Mouse (Mus musculus): ENCODE results near the gene Mks1. TPM values are rescaled to one million over a fixed set of nuclear protein-coding genes. Genes with fewer than 3 reads are reported as not detected.
"Not testable (repeated sequence)": the region's sequence is repeated elsewhere in the genome, so short reads cannot be mapped to it uniquely, and the experiment has no call there.

Gene Mks1
- polyA plus RNA-seq, 1 experiment from 2014 or later, result 14.7 TPM

GRCm38 (mm10) chr11:87846968-87847600, 5.9 kb upstream of the Mks1 start:
- 82% methylated on average over 12 of the region's 12 CpGs for WGBS
- H3K36me3 ChIP-seq, result no peaks in the 10 kb centered on the region
- no peak overlapping the region for H3K4me3 ChIP-seq
- no peaks in the 10 kb centered on the region for H3K9me3 ChIP-seq
- H3K27ac ChIP-seq, result no peak overlapping the region
- no peaks in the 10 kb centered on the region for H3K27me3 ChIP-seq (ENCODE audit: insufficient read depth, poor library complexity, severe bottlenecking)
- no peak for DNase-seq (ENCODE audit: low spot score)
- H3K4me1 ChIP-seq, result no peaks in the 10 kb centered on the region

DNA sequence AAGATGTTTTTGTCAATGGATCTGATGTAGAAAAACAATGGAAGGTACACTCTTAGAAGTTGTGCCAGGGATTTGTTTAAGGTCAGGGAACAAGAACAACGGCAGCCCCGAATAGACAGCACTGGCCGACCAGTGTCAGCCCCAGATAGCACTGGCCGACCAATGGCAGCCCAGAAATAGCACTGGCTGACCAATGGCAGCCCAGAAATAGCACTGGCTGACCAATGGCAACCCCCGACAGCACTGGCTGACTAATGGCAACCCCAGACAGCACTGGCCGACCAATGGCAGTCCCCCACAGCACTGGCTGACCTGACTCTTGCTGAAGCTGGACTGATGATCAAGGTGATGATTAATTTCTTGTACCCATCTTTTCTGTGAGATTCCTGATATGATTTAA, 5.1 kb upstream of the Mks1 start:
- H3K9me3 ChIP-seq, result no peaks in the 10 kb centered on the region
- DNase-seq (ENCODE audit: low spot score), result no peak
- H3K27ac ChIP-seq, result no peak overlapping the region
- H3K4me3 ChIP-seq, result no peak overlapping the region
- WGBS, result 62% methylated on average over 6 of the region's 6 CpGs
- no peaks in the 10 kb centered on the region for H3K36me3 ChIP-seq
- no peaks in the 10 kb centered on the region for H3K4me1 ChIP-seq
- no peaks in the 10 kb centered on the region for H3K27me3 ChIP-seq (ENCODE audit: insufficient read depth, poor library complexity, severe bottlenecking)

GRCm38 (mm10) chr11:87853597-87853954, 561 bp downstream of the Mks1 start:
- Histone ChIP-seq H3K9me3 (no peaks in the 10 kb centered on the region), H3K4me1 (peaks cover 4% of the 10 kb centered on the region), H3K36me3 (peaks cover 19% of the 10 kb centered on the region; the same call in 1 of the 2 replicates), H3K27me3 (ENCODE audit: insufficient read depth, poor library complexity, severe bottlenecking) (no peaks in the 10 kb centered on the region), H3K27ac (peak overlapping the region; percentile 92), H3K4me3 (peak overlapping the region; percentile 73)
- WGBS, result 44% methylated on average over 8 of the region's 8 CpGs
- no peak for DNase-seq (ENCODE audit: low spot score)

- Histone ChIP-seq H3K9me3 (no peaks in the 10 kb centered on the region), H3K27me3 (ENCODE audit: insufficient read depth, poor library complexity, severe bottlenecking) (no peaks in the 10 kb centered on the region), H3K4me1 (peaks cover 9% of the 10 kb centered on the region), H3K4me3 (no peak overlapping the region), H3K27ac (no peak overlapping the region), H3K36me3 (peaks cover 20% of the 10 kb centered on the region; the same call in 1 of the 2 replicates)
- no peak for DNase-seq (ENCODE audit: low spot score)
- 84% methylated on average over 7 of the region's 7 CpGs for WGBS
These were observed 1.5 kb downstream of the Mks1 start for GRCm38 (mm10) chr11:87854550-87854949.

GRCm38 (mm10) chr11:87859273-87859672, 6.3 kb downstream of the Mks1 start:
- Histone ChIP-seq H3K27me3 (ENCODE audit: insufficient read depth, poor library complexity, severe bottlenecking) (no peaks in the 10 kb centered on the region), H3K9me3 (no peaks in the 10 kb centered on the region), H3K36me3 (peaks cover 30% of the 10 kb centered on the region), H3K4me1 (peaks cover 17% of the 10 kb centered on the region; the same call in 1 of the 2 replicates), H3K27ac (no peak overlapping the region), H3K4me3 (no peak overlapping the region)
- 71% methylated on average over 11 of the region's 11 CpGs for WGBS
- no peak for DNase-seq (ENCODE audit: low spot score)

DNA sequence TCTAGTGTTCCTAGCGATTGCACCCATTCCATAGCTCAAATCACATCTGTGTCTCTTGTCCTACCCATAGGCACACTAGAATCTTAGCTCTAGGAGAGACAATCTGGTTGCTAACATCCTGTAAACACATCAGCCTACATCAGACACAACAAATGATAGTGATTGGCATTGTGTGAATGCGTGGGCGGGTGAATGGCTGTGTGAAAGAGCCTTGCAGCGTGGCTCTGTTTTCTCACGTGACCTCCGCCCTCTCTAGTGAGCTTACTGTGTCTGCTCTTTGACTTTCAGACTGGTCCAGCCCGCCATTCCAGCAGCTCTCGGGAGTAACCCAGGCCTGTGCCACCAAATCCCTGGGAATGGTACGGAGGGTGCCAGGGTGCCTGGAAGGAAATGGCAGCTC, 7.4 kb downstream of the Mks1 start:
- DNase-seq (ENCODE audit: low spot score), result no peak
- Histone ChIP-seq H3K27ac (no peak overlapping the region), H3K9me3 (no peaks in the 10 kb centered on the region), H3K36me3 (peaks cover 30% of the 10 kb centered on the region), H3K4me3 (no peak overlapping the region), H3K4me1 (peaks cover 17% of the 10 kb centered on the region; the same call in 1 of the 2 replicates), H3K27me3 (ENCODE audit: insufficient read depth, poor library complexity, severe bottlenecking) (no peaks in the 10 kb centered on the region)
- WGBS, result 86% methylated on average over 9 of the region's 9 CpGs

DNA sequence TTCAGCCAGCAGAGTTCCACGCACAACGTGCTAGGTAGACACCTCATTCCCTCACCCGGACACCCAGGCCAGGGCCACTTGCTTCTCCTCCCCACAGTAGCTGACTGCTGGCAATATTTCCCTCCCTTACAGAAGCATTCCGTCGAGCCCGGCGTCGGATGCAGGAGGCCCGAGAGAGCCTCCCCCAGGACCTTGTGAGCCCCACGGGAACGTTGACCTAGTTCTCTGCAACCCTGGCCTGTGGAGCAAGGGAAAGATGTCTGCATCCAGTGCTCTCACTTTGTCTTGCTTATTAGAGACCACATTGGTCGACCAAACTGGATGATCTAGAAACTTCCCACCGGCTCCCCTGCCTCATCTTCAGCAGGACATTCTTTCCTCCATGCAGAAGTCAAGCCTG, 9.8 kb downstream of the Mks1 start:
- H3K4me3 ChIP-seq, result no peak overlapping the region
- H3K27me3 ChIP-seq (ENCODE audit: insufficient read depth, poor library complexity, severe bottlenecking), result no peaks in the 10 kb centered on the region
- H3K36me3 ChIP-seq, result peaks cover 15% of the 10 kb centered on the region
- H3K4me1 ChIP-seq, result peaks cover 17% of the 10 kb centered on the region; the same call in 1 of the 2 replicates
- H3K27ac ChIP-seq, result no peak overlapping the region
- no peak for DNase-seq (ENCODE audit: low spot score)
- WGBS, result 84% methylated on average over 13 of the region's 13 CpGs
- H3K9me3 ChIP-seq, result no peaks in the 10 kb centered on the region

DNA sequence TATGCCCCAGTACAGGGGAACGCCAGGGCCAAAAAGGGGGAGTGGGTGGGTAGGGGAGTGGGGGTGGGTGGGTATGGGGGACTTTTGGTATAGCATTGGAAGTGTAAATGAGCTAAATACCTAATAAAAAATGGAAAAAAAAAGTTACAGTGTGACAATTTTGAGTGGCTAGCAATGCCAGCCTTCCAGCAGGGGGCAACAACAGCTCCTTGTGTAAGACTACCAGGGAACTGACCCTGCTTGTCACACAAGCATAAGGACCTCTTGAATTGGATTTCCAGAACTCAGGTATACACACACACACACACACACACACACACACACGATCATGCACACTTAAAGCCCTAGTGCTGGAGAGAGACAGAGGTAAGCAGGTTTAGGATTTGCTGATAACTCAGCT, 13.9 kb downstream of the Mks1 start:
- H3K36me3 ChIP-seq, result peaks cover 10% of the 10 kb centered on the region
- H3K4me3 ChIP-seq; H3K9me3 ChIP-seq; DNase-seq (ENCODE audit: low spot score); H3K27me3 ChIP-seq (ENCODE audit: insufficient read depth, poor library complexity, severe bottlenecking); H3K27ac ChIP-seq; H3K4me1 ChIP-seq: not testable (repeated sequence)
- 76% methylated on average over 1 of the region's 2 CpGs for WGBS

- no peak overlapping the region for H3K4me3 ChIP-seq
- no peak overlapping the region for H3K27ac ChIP-seq
- H3K36me3 ChIP-seq, result no peaks in the 10 kb centered on the region
- H3K4me1 ChIP-seq, result 0 out of 2 replicates have a peak, but pooled peaks cover 4% of the 10 kb centered on the region
- peaks cover 34% of the 10 kb centered on the region for H3K27me3 ChIP-seq (ENCODE audit: insufficient read depth, poor library complexity, severe bottlenecking)
- no peak for DNase-seq (ENCODE audit: low spot score)
- WGBS, result 71% methylated on average over 2 of the region's 2 CpGs
- no peaks in the 10 kb centered on the region for H3K9me3 ChIP-seq
These were observed 17.1 kb downstream of the Mks1 start for GRCm38 (mm10) chr11:87870096-87870495.

- 0 out of 2 replicates have a peak, but pooled peaks cover 4% of the 10 kb centered on the region for H3K4me1 ChIP-seq
- peaks cover 39% of the 10 kb centered on the region for H3K27me3 ChIP-seq (ENCODE audit: insufficient read depth, poor library complexity, severe bottlenecking)
- no peaks in the 10 kb centered on the region for H3K9me3 ChIP-seq
- H3K4me3 ChIP-seq, result no peak overlapping the region
- no peaks in the 10 kb centered on the region for H3K36me3 ChIP-seq
- H3K27ac ChIP-seq, result no peak overlapping the region
- no peak for DNase-seq (ENCODE audit: low spot score)
- WGBS, result 51% methylated on average over 8 of the region's 8 CpGs
These were observed 18.8 kb downstream of the Mks1 start for GRCm38 (mm10) chr11:87871766-87872165.

GRCm38 (mm10) chr11:87875436-87875835, 22.4 kb downstream of the Mks1 start, which contains the start of gene Epx:
Gene Epx (minus strand): TSS chr11:87875536.
- Histone ChIP-seq H3K36me3 (no peaks in the 10 kb centered on the region), H3K27me3 (ENCODE audit: insufficient read depth, poor library complexity, severe bottlenecking) (peaks cover 48% of the 10 kb centered on the region), H3K4me1 (0 out of 2 replicates have a peak, but pooled peaks cover 4% of the 10 kb centered on the region), H3K4me3 (no peak within 1 kb of the TSS), H3K9me3 (no peaks in the 10 kb centered on the region), H3K27ac (no peak within 1 kb of the TSS)
- WGBS, result 78% methylated on average over 6 of the region's 6 CpGs
- DNase-seq (ENCODE audit: low spot score), result no peak

- 82% methylated on average over 9 of the region's 9 CpGs for whole genome bisulfite sequencing
- Histone ChIP-seq H3K27me3 (ENCODE audit: insufficient read depth, poor library complexity, severe bottlenecking) (peaks cover 22% of the 10 kb centered on the region), H3K9me3 (no peaks in the 10 kb centered on the region), H3K27ac (no peak overlapping the region), H3K36me3 (no peaks in the 10 kb centered on the region), H3K4me3 (no peak overlapping the region), H3K4me1 (no peaks in the 10 kb centered on the region)
- no peak for DNase-seq (ENCODE audit: low spot score)
These were observed 26.8 kb downstream of the Mks1 start for GRCm38 (mm10) chr11:87879826-87880225.

DNA sequence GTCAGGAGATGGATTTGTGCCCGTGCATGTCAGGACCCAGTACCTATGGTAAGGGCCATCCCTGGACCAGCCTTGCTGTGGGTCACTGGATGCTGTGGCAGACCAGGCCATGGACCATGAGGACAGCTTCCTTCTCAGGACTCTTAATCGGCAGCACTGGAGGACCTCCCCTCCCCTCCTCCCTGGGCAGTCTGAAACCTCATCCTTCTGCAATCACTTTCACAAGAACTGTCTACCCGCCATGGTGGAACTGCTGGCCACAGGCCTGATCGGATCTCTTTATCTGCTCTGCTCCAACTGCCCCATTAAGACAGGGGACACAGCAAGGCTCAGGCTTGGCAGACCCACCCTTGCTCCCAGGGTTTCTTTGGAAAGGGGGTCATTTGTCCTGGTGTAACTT, 28.7 kb downstream of the Mks1 start:
- no peak overlapping the region for H3K27ac ChIP-seq
- H3K4me3 ChIP-seq, result no peak overlapping the region
- H3K9me3 ChIP-seq, result no peaks in the 10 kb centered on the region
- H3K36me3 ChIP-seq, result no peaks in the 10 kb centered on the region
- peaks cover 22% of the 10 kb centered on the region for H3K27me3 ChIP-seq (ENCODE audit: insufficient read depth, poor library complexity, severe bottlenecking)
- WGBS, result 59% methylated on average over 4 of the region's 4 CpGs
- DNase-seq (ENCODE audit: low spot score), result no peak
- no peaks in the 10 kb centered on the region for H3K4me1 ChIP-seq

DNA sequence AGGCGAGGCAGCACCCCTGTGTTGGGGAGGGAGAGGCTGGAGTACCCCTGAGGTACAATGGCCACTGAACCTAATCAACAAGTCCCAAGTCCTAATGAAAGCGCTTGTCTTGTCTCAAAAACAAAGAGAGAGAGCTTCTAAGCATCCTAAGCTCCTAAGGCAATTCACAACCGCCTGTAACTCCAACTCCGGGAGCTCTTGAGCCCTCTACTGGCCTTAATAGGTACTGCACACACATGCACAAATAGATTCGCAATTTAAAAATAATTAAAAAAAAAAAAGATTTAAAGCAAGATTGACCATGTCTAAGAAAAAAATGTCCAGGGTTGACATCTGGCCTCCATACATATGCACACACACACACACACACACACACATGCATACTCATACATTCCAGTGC, 30.5 kb downstream of the Mks1 start:
- Histone ChIP-seq H3K4me3 (no peak overlapping the region), H3K4me1 (no peaks in the 10 kb centered on the region), H3K36me3 (no peaks in the 10 kb centered on the region), H3K9me3 (no peaks in the 10 kb centered on the region), H3K27me3 (ENCODE audit: insufficient read depth, poor library complexity, severe bottlenecking) (peaks cover 12% of the 10 kb centered on the region; the same call in 1 of the 2 replicates), H3K27ac (no peak overlapping the region)
- DNase-seq (ENCODE audit: low spot score), result no peak
- 36% methylated on average over 5 of the region's 5 CpGs for WGBS
